ENCODE assay signal across 8 mouse cellular contexts in the genomic region with DNA sequence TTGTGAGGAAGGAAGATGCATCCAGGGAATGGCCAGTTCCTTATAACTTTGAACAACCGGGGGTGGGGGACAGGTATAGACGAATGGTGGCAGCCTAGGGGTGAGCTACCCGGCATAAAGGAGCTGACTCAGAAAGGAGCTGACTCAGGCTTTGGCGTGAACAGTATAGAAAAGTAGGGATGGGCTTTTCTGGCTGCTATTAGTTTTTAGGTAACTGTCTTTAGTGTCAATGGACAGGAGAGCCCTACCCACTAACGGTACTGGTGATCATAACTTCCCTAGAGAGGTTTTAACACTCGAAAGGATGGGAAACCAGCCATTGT. TPM values are rescaled to one million over a fixed set of nuclear protein-coding genes. Genes with fewer than 3 reads are reported as not detected.
A peak's percentile ranks its signal among the peaks of the same experiment; 100 is the strongest.
DNase-seq lines count a peak whose midpoint lies in the region; ATAC-seq and TF ChIP-seq lines count a peak whose summit lies in the region.

No protein-coding gene starts in this region.

- no peak for TF ChIP-seq CTCF in lung, postnatal 0 days (IDR thresholded peaks at IDR 0.05)

- H3K4me3 ChIP-seq in lung, postnatal 0 days (ENCODE audit: low read depth, low read length), result peak overlapping the region; percentile 88
- peak overlapping the region; percentile 86 for H3K4me3 ChIP-seq in embryonic facial prominence, embryonic 14.5 days (ENCODE audit: low read depth, low read length)
- H3K4me3 ChIP-seq in limb, embryonic 11.5 days (ENCODE audit: low read depth, low read length), result peak overlapping the region; percentile 88
- peak overlapping the region; percentile 77 for H3K4me3 ChIP-seq in neural tube, embryonic 15.5 days (replicated peaks)

- H3K9ac ChIP-seq in lung, postnatal 0 days (replicated peaks; ENCODE audit: low read depth), result peak overlapping the region; percentile 41
- H3K9ac ChIP-seq in embryonic facial prominence, embryonic 14.5 days (ENCODE audit: low read depth, low read length), result peak overlapping the region; percentile 91
- H3K9ac ChIP-seq in limb, embryonic 11.5 days (ENCODE audit: low read length), result peak overlapping the region; percentile 85
- H3K9ac ChIP-seq in neural tube, embryonic 15.5 days (replicated peaks), result peak overlapping the region; percentile 71

- H3K36me3 ChIP-seq in lung, postnatal 0 days (ENCODE audit: insufficient read depth, low read length), result no peaks in the 10 kb centered on the region
- no peaks in the 10 kb centered on the region for H3K36me3 ChIP-seq in embryonic facial prominence, embryonic 14.5 days (ENCODE audit: control insufficient read depth, insufficient read depth, low read length)
- no peaks in the 10 kb centered on the region for H3K36me3 ChIP-seq in limb, embryonic 11.5 days (ENCODE audit: control insufficient read depth, insufficient read depth, low read length)
- no peaks in the 10 kb centered on the region for H3K36me3 ChIP-seq in neural tube, embryonic 15.5 days

- no peak for ATAC-seq in lung, postnatal 0 days
- peak; percentile 9 for ATAC-seq in embryonic facial prominence, embryonic 14.5 days (ENCODE audit: low read depth)
- ATAC-seq in limb, embryonic 11.5 days (ENCODE audit: insufficient number of reproducible peaks, low FRiP score, low TSS enrichment, low read depth), result peak; percentile 20
- peak; percentile 48 for ATAC-seq in neural tube, embryonic 15.5 days (ENCODE audit: low FRiP score)

- H3K27me3 ChIP-seq in lung, postnatal 0 days (replicated peaks; ENCODE audit: insufficient read depth, low read length), result no peaks in the 10 kb centered on the region
- H3K27me3 ChIP-seq in embryonic facial prominence, embryonic 14.5 days (replicated peaks; ENCODE audit: control insufficient read depth, insufficient read depth, low read length), result no peaks in the 10 kb centered on the region
- no peaks in the 10 kb centered on the region for H3K27me3 ChIP-seq in limb, embryonic 11.5 days (ENCODE audit: control insufficient read depth, insufficient read depth, low read length)
- no peaks in the 10 kb centered on the region for H3K27me3 ChIP-seq in neural tube, embryonic 15.5 days (replicated peaks)

- no peak for TF ChIP-seq EP300 in lung, postnatal 0 days (IDR thresholded peaks at IDR 0.05)

- WGBS in lung, postnatal 0 days, result 1% methylated on average over 6 of the region's 6 CpGs
- WGBS in embryonic facial prominence, embryonic 14.5 days, result 0% methylated on average over 6 of the region's 6 CpGs
- 2% methylated on average over 6 of the region's 6 CpGs for WGBS in limb, embryonic 11.5 days
- 2% methylated on average over 6 of the region's 6 CpGs for WGBS in neural tube, embryonic 15.5 days

- DNase-seq in lung, postnatal 0 days (ENCODE audit: low spot score), result peak; percentile 19
- no peak for DNase-seq in lung, postnatal 36 days
- peak; percentile 48 for DNase-seq in embryonic facial prominence, embryonic 14.5 days (ENCODE audit: low spot score)
- no peak for DNase-seq in limb, embryonic 11.5 days (ENCODE audit: low spot score)
- no peak for DNase-seq in cerebellum, adult 9-10 months
- DNase-seq in spleen, postnatal 14 days (ENCODE audit: low spot score in 2 of 2), result no peak
- DNase-seq in adrenal gland, adult 18-20 months (ENCODE audit: low spot score in 2 of 2), result no peak

- no peaks in the 10 kb centered on the region for H3K9me3 ChIP-seq in lung, postnatal 0 days (ENCODE audit: low read length)
- H3K9me3 ChIP-seq in embryonic facial prominence, embryonic 14.5 days (ENCODE audit: control insufficient read depth, low read length), result no peaks in the 10 kb centered on the region
- no peaks in the 10 kb centered on the region for H3K9me3 ChIP-seq in limb, embryonic 11.5 days (ENCODE audit: control insufficient read depth, low read length)
- H3K9me3 ChIP-seq in neural tube, embryonic 15.5 days (replicated peaks), result no peaks in the 10 kb centered on the region

- H3K4me2 ChIP-seq in lung, postnatal 0 days (replicated peaks; ENCODE audit: low read depth, low read length), result peak overlapping the region; percentile 97
- peak overlapping the region; percentile 62 for H3K4me2 ChIP-seq in embryonic facial prominence, embryonic 14.5 days (ENCODE audit: low read depth, low read length)
- H3K4me2 ChIP-seq in limb, embryonic 11.5 days (ENCODE audit: low read depth, severe bottlenecking), result peak overlapping the region; percentile 61
- H3K4me2 ChIP-seq in neural tube, embryonic 15.5 days, result peak overlapping the region; percentile 74

- H3K27ac ChIP-seq in lung, postnatal 0 days (ENCODE audit: low read length), result peak overlapping the region; percentile 81
- peak overlapping the region; percentile 91 for H3K27ac ChIP-seq in embryonic facial prominence, embryonic 14.5 days (replicated peaks; ENCODE audit: low read depth, low read length)
- peak overlapping the region; percentile 76; the same call in 1 of the 2 replicates for H3K27ac ChIP-seq in limb, embryonic 11.5 days (replicated peaks; ENCODE audit: low read depth, low read length)
- H3K27ac ChIP-seq in neural tube, embryonic 15.5 days (replicated peaks), result peak overlapping the region; percentile 94

- H3K4me1 ChIP-seq in lung, postnatal 0 days (ENCODE audit: insufficient read depth, low read depth, low read length), result peaks cover 9% of the 10 kb centered on the region
- peaks cover 20% of the 10 kb centered on the region; the same call in 1 of the 2 replicates for H3K4me1 ChIP-seq in embryonic facial prominence, embryonic 14.5 days (ENCODE audit: control insufficient read depth, insufficient read depth, low read length)
- H3K4me1 ChIP-seq in limb, embryonic 11.5 days (ENCODE audit: control insufficient read depth, insufficient read depth, low read length), result no peaks in the 10 kb centered on the region; the same call in 1 of the 2 replicates
- H3K4me1 ChIP-seq in neural tube, embryonic 15.5 days, result peaks cover 27% of the 10 kb centered on the region

RNA-seq across cellular contexts. Expression of a gene that starts 0.9 kb away (rescaled TPM):
- polyA plus RNA-seq in lung, postnatal 0 days (2015; fragmentation: Nextera tagmentation; extraction: Ambion mirVana), result 22.1 and 24.4 TPM in 2 replicates
- 32.5 and 33.7 TPM in 2 replicates for polyA plus RNA-seq in embryonic facial prominence, embryonic 14.5 days (2014; fragmentation: Nextera tagmentation; extraction: Ambion mirVana)
- polyA plus RNA-seq in limb, embryonic 11.5 days (2014; fragmentation: Nextera tagmentation; extraction: Ambion mirVana), result 28.9 and 31.9 TPM in 2 replicates
- polyA plus RNA-seq in neural tube, embryonic 15.5 days (2015; fragmentation: Nextera tagmentation; extraction: Ambion mirVana), result 30.8 and 33.6 TPM in 2 replicates
- total RNA-seq in adrenal gland, adult 18-20 months (2021), result 10 to 100 TPM; 63.1 to 63.3 TPM

Comparison
In these comparisons a context has a peak if more than half of its experiments do, and no peak if none do; other contexts are left out.
1. DNase-seq: peak in lung, postnatal 0 days (single experiment) and embryonic facial prominence, embryonic 14.5 days (single experiment); none in lung, postnatal 36 days (single experiment), limb, embryonic 11.5 days (single experiment), cerebellum, adult 9-10 months (single experiment), spleen, postnatal 14 days (0 of 2) and adrenal gland, adult 18-20 months (0 of 2).
2. H3K9ac ChIP-seq: peak in every context shown above with its lines; median percentile 91 in embryonic facial prominence, embryonic 14.5 days; 85 in limb, embryonic 11.5 days; 71 in neural tube, embryonic 15.5 days; 41 in lung, postnatal 0 days.
3. Peak in every context shown above with its lines, with median percentiles within 50 percentile points of each other: H3K27ac ChIP-seq, H3K4me2 ChIP-seq and H3K4me3 ChIP-seq.